Mouse (Mus musculus): ENCODE data around the gene Plagl2.
"Not testable (repeated sequence)": the region's sequence is repeated elsewhere in the genome, so short reads cannot be mapped to it uniquely, and the experiment has no call there.

DNA sequence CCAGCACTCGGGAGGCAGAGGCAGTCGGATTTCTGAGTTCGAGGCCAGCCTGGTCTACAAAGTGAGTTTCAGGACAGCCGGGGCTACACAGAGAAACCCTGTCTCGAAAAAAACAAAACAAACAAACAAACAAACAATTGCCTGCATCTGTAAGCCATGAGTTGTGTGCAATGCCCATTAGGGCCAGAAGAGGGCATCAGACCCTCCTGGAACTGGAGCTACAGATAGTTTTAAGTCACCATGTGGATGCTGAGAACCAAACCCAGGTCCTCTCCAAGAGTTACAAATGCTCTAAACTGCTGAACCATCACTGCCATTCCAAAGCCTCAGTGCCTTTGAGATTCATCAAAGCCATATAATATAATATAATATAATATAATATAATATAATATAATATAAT lies 35.6 kb upstream of the Plagl2 start:
- TF ChIP-seq CTCF (IDR thresholded peaks at IDR 0.05; ENCODE audit: low read depth): peak; percentile 14; the same call in 1 of the 2 replicates
- not testable (repeated sequence) for TF ChIP-seq EP300 (optimal IDR thresholded peaks at IDR 0.05)
